Mouse (Mus musculus): Measurements from ENCODE around the gene Inhbe.

- TF ChIP-seq CTCF (IDR thresholded peaks at IDR 0.05; ENCODE audit: low read depth, low read length) (peak; percentile 89), POLR2A (IDR thresholded peaks at IDR 0.05; ENCODE audit: extremely low read depth, insufficient read depth, low read length) (no peak)
These were observed at the start of gene Inhbe for GRCm38 (mm10) chr10:127353909-127354895.

Data from liver, adult 2 months (tissue).